Mouse (Mus musculus): ENCODE results near the gene Ak3.

DNA sequence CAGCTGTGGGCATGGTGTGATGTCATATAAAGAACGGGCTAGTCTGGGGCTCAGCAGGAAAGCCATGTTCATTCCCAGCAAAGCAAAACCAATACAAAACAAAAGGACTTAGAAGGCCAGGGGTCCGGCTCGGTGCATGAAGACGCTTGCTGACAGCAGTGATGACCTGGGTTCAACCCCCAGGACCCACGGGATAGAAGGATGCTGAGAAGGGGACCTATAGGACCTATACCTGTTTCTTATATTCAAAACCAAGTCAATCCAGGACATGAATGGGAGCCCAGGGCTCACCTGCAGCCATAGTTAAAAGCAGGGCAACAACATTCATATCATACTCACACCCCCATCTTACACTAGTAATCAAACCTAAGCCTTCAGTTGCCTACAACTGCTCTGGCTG lies 15.2 kb upstream of the Ak3 start:
- TF ChIP-seq CHD2 (IDR thresholded peaks at IDR 0.05; ENCODE audit: low read depth, low read length) (no peak), ZC3H11A (IDR thresholded peaks at IDR 0.05; ENCODE audit: borderline replicate concordance, low read depth, low read length) (no peak), ZNF384 (IDR thresholded peaks at IDR 0.05; ENCODE audit: low read depth, low read length) (no peak), MAFK (IDR thresholded peaks at IDR 0.05; ENCODE audit: insufficient read depth, low read depth, low read length) (no peak), HCFC1 (IDR thresholded peaks at IDR 0.05; ENCODE audit: borderline replicate concordance, insufficient read depth, low read length) (no peak)

Data from ES-E14 (cell line).